Mouse (Mus musculus) testis, postnatal 10 days (tissue): ENCODE data around the gene Sult5a1.
"Not testable (repeated sequence)": the region's sequence is repeated elsewhere in the genome, so short reads cannot be mapped to it uniquely, and the experiment has no call there.

ENCODE experiments used
- DNase-seq: peaks from one replicate; pipeline ENCODE4 v3.0.0; 2021; ENCODE audit warnings: low spot score

Sult5a1 gene

DNA sequence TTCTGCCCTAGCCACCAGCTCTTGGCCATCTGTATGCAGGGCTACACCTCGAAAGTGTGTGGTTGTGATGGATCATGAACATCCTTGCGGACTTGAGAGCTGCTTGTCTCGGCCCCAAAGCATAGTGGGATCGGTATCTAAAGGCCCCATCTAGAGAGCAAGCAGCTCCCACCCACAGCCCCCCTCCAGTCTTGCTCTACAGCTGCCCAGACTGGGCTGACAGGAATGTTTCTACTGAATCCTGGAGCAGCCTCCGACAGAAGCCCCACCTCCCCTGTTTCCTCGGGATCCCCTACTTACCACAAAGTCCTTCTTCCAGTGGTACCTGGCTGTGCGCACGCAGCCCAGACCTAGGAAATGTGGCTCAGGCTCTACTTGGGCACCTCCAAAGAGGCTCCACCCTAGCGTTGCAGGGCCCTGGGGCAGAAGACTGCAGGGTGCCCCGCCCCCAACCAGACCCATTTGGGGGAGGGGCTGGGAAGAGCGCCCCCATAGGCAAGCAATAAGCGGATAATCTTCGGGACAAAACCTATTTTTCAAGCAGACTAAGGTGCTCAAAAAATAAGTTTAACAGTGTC is at the start of gene Sult5a1:
Sult5a1 (minus strand) TSS at position 428 of the 578 bp plus-strand sequence.
- no peak for DNase-seq

DNA sequence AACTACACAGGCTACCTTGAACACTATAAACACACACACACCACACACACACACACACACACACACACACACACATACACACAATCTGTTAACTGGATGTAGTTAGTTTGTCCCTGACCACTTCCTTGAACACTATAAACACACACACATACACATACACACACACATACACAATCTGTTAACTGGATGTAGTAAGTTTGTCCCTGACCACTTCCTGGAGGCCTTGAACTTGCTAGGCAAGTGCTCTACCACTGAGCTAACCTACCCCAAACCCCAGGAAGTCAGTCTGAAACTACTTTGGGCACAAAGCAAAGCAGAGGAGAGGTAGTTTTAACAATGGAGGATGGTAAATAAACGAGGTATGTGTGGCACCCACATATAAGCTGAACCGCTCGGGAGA is 45.5 kb upstream of the Sult5a1 start:
- DNase-seq = no peak

DNA sequence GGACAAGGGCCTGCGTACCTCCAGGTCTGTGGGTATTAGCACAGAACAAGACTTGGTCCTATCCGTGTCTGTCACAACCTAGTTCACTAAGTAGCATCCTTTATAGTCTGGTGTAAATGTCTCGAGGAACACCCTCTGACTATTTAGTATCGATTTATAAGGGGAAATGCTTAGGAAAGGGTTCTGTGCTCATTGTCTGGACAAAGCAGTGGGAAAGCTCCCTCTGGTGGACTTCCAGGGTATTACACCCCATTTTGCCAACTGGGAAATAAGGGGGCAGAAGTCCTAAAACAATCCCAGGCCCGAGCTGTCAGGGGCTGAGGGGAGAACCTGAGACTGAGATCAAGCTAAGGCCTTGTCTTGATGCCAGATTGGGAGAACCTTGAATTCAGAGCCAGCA is 44.2 kb upstream of the Sult5a1 start:
- DNase-seq = peak; percentile 87

DNA sequence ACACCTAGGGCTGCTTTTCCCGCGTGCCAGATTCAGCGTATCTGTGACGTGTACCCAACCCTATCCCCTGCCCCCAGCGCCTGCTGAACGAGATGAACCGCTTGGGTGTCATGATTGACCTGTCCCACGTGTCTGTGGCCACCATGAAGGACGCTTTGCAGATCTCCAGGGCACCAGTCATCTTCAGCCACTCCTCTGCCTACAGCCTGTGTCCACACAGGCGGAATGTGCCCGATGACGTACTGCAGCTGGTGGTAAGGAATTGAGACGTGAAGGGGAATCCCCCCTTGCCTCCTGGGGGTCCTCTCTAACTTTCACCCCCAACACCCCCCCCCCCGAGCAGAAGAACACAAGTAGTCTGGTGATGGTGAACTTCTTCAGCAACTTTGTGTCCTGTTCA is 41.7 kb upstream of the Sult5a1 start:
- DNase-seq = no peak

DNA sequence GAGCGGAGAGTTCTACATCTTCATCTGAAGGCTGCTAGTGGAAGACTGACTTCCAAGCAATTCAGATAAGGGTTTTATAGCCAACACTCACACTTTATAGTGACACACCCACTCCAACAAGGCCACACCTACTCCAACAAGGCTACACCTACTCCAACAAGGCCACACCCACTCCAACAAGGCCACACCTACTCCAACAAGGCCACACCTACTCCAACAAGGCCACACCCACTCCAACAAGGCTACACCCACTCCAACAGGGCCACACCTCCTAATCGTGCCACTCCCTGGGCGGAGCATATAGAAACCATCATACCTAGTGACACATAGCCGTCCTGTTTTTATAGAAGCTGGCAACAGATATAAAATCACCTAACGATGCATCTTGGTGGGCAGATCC is 38.9 kb upstream of the Sult5a1 start:
- DNase-seq = not testable (repeated sequence)

DNA sequence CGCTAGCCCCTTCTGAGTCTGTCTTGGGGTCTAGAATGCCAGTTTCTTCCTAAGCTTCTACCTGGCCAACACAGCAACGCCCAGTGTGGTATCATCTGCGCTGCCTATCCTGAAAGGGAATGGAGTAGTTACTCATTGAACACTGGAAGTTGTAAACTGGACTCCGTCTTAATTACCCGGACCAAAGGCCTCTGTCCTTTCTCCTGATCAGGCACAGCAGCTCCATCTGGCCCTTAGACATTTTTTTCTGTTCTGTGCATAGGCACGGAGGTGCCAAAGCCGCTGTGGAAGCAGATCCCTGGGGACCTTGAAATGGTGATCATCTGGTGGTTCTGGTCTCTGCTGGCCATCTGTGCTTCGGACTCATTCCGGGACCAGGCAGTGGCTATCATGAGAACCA is 35.7 kb upstream of the Sult5a1 start:
- no peak for DNase-seq

DNA sequence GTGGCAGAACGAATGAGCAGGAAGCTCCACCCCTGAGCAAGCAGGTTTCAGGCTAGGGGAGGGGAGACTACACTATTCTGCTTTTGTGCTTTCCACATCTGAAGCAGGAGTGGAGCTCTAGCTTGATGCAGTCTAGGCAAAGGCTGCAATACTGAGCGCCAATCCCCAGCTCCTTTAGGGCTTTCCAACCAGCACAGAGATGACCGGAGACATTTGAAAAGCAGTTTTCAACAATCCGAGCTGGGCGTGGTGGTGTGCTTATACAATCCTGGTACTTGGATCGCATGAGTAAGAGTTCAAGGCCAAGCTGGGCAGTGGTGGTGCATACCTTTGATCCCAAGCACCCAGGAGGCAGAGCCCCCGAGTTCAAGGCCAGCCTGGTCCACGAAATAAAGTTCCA is 33.8 kb upstream of the Sult5a1 start:
- DNase-seq = no peak

DNA sequence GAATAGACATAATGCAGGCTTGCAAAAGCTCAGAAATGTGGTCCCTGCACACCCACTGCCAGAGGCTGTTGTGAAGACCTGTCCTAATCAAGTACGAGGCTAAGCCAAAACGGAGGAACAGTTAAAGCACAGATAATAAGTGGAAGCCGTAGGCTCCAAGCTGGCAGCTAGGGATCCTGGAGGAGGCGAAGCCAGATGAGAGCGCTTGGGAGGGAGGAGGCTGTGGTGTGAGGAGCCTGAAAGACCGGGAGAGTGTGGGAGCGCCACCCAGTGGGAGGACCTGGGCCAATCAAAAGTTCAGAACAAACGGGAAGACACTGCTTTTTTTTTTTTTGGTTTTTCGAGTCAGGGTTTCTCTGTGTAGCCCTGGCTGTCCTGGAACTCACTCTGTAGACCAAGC is 32.6 kb upstream of the Sult5a1 start:
- peak; percentile 92 for DNase-seq

DNA sequence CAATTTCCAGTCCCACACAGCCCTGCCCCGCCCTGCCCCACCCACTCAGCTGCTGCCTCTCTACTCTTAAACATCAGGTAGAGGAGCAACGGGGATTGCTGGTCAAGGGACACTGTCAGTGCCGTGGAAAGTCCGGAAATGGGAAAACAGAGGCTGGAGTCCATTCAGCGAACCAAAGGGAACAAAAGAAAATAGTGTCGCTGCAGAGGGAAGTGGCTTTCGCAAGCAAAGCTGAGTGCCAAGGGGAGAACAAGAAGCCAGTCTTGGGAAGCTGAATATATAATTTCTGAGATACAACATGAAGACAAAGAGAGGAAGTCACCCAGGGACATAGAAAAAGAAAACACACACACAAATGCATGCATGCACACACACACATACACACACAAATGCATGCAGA is 30.7 kb upstream of the Sult5a1 start:
- DNase-seq = no peak

DNA sequence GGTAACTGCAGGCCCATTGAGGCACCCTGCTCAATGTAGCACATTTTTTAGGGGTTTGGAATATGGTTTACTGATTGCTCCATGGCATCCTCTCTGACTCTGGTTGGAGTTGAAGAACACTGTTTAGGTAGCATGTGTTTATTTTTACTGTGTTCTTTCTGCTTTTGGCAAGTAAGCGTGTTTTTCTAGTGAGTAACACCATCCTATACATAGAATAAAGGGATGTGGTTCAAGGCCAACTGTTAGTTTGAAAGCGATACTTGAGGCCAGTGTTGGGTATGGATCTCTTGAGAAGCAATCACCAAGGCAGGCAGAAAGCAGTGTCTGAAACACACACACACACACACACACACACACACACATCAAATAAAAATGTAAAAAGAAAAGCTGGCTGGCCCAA is 29.9 kb upstream of the Sult5a1 start:
- DNase-seq = no peak

DNA sequence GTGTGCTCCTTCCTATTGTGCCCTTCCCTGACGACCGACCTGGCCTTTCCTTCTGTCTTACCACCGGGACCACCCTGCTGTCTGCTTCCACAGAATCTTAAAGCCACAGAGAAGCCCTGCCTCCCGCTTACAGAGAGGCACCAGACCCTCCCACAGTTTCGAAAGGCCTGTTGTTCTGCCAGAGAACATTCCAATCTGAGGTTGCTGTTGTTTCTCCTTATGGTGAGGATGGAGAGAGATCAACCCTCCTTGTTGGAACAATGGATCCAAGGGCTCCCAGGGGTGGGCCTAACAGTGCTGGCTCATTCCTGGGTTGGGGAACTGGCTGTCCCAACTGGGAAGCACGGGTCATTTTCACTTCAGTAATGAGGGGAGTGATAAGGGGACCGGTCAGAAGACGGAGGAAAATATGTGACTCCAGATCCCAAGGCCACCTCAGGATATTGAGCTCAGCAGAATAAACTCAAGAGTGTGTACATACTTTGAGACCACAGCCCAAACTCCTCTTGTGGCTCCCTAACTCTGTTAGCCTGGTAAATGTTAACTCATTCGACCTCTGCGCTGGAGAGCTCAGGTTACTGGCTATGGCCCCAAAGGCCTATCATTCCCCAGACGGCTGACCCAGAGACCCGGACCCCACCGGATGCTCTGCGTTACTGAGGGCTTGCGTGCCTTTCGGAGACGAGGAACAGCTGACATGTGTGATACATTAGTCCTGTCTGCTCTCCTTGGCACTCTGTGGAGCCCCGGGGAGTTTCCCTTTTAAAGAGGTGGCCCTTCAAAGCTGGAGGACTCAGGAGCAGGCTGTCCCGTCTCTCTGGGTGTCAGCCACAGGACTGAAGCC is 27.7 kb upstream of the Sult5a1 start, which contains the start of gene Dpep1:
Dpep1 (plus strand) TSS at position 677 of the 844 bp plus-strand sequence.
- peak; percentile 58 for DNase-seq

DNA sequence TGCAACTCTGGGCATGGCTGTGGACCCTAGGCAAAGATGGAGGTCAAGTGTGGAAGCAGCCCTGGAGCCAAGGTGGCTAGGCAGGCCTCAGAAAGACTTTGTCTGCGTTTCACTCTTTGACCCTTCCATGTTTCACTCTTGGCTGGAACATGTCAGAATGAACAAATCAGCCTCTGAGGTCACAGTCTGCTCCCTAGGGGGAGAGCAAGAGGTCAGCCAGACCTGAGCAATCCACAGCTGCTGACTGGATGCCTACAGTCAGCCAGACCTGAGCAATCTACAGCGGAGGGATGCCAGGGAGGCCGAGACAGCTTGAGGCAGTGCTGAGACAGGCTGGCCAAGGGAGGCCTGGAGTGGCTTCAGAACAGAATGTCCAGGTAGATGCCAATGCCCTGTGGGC is 23.3 kb upstream of the Sult5a1 start:
- DNase-seq = peak; percentile 73

DNA sequence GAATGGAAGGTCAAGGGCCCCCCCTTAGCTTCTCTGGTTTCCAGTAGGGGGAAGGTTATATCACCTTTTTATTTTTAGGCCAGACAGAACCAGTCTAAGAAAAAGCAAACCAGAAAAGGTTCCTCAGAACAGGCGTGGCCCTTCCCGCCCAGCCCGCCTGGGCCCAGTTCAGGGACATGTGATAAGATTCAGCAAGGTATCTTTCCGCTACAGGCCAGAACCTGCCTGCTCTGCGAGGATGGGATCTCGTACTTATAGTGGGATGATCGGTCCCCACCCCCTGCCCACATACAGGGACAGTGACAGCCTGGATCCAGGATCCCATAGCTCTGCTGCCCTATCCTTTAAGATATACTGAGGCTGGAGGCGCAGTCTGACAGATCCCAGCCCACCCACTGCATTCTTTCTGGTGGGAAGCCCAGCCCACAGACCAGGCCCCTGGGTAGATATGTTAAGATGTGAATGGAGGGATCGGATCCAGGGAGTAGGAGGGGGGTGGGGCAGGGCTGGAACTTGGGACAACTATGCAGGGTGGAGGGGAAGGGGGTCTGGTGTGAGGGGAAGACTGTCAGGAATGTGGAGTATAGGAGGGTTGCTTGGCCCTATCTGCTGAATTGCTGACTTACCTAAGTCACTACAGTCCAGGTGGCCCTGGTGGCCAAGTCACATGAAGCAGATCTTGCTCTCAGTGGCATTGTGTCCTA is 1.9 kb downstream of the Sult5a1 start:
- no peak for DNase-seq

DNA sequence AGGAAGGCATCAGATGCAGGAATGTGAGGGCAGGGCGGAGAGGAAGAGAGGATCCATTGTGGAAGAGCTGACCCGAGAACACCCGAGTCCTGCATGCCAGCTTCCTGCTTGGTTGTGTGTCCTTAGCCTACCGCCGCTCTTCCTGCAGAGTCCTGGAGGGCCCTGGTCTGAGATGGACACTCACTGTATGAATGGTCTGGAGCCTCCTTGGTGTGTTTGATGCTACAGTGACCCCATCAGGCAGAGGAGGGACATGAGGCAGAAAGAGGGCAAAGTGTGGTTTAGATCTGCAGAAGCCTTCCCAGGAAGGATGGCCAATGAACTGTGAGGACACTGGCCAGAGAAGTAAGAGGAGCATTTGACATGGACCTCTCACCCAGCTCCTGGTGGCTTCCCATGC is 2.9 kb downstream of the Sult5a1 start:
- no peak for DNase-seq

DNA sequence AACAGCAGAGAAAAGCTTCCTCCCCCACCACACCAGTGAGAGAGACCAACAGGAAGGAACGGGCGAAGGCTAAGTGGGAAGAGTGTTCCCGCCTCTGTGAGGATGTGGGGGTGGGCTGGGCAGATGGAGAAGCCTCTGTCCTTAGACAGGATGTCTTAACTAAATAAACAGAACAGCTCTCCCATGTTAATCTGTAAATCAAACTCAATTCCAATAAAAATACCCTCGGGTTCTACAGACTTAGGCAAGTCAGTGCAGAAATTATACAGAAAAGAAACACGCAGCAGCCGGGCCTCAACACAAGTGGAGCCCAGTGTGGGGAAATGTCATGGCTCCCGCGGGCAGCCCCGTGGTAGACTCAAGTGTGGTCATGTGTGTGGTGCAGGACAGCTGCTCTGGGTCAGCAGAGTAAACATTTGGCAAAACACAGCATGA is 7.4 kb downstream of the Sult5a1 start:
- no peak for DNase-seq

DNA sequence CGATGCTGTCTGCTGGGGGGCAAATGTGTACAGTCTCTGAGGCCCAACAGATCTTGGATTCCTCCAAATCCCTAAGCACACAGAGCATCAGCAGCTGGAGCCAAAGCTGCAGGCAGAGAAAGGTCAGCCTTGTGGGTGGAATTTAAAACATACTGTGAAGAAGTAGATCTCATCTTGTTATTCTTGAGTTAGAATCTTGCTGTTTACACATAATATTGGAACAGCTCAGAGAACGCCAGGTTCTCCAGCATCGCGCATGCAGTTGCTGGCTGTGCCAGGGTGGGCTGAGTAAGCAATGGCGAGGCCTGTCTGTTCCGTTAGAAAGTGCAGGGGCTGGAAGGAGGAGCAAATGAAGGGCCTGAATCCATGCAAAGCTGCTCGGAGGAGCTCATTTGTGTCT is 11.7 kb downstream of the Sult5a1 start:
- no peak for DNase-seq

DNA sequence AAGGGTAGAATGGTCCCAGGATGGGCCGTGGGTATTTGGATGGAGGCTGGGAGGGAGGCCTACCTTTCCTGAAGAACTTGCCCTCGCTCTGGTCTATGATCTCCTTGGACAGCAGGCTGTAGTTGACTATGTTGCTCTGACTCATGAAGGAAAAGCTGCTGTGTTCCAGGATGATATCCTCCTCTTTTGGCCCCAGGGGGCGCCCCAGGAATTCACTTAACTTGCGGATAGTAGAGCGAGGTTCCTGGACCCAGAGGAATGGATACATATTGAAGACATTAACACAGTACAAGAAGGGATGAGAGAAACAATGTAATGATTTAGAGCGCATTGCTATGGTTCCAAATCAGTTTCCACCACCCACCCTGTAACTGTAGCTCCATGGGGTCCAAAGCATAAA is 12.8 kb downstream of the Sult5a1 start:
- DNase-seq = peak; percentile 77

DNA sequence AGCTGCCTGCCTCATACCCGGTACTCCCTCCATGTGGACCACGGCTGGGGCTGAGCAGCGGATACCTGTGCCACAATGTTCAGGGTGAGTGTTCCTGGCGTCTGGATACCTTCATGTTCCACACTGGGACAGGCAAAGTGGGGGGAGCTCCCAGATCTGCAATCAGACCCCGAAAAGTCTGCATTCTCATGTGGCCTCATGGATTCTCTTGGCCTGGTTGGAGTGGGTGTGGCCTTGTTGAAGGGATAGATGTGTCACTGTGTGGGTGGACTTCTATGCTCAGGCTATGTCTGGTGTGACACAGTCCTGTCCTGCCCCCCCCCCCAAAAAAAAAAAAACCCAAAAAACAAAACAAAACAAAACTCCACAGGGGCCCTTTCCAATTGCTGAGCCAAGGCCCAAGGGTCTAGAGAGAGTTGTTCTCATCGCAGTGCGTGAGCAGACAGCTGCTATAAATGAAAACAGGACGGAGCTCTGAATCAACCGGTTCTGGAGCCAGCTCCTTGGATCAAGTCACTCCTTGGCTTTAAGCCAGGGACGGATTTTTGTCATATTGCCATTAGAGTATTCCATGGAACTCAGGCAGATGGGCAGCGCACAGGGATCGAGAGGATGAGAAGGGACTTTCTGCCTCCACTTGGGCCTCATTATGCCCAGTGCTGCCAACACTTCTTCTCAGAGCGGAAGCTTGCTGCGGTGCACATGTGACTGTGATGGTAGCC is 16.2 kb downstream of the Sult5a1 start:
- DNase-seq = peak; percentile 79

DNA sequence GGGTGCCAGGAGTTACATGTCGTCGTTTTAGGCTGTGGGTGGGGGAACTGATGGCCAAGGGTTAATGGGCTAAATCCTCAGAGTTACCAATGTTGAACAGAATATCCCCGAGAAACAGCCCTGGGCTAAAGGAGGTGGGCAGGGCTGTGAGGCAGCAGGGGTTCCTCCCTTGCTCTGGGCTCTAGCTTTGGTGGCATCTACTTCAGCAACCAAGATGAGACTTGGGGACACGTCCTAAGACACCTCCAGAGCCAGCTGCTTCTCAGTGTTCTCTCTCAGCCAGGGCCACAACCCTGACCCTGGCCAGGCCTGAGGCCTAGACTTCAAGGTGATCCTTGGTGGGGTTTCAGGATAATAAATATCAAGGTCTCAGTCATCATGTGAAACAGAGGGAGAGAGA is 19.4 kb downstream of the Sult5a1 start:
- DNase-seq = no peak

DNA sequence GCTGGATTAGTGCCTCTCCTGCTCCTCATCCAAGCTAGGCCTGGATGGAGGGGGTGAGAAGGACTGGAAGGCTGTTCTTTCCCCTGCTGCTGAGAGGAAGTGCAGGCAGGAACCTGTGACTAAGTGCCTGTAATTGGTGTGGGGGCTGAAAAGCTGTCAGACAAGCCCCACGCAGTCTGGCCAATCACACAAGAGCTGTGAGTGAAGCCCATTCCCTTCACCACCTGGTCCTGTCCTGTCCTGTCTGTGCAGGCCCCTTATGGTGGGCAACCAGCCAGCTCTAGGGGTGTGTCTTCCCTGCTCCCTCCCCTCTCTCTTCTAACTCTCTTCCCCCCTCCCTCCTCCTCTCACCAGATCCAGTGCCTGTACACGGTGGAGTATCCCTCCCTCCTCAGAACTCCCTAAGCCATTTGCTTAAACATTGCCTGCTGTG is 20.5 kb downstream of the Sult5a1 start:
- peak; percentile 80 for DNase-seq

DNA sequence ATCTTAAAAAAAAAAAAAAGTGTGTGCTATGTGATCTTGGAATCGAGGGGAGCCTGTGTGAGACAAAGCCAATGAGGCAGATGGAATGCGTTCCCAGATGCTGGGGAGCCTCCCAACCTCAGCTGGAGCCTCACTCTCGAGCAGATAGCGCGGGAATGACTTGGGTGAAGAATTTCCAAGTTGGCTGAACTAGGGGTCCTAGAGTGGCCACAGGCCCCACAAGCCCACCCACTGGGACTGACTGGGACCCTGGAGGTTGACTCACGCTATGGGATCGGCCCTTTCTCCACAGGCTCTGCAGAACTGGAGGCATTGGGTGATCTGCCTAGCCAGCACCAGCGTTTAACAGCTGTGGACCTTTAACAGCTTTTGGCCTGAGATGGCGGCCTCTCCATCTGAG is 21.8 kb downstream of the Sult5a1 start:
- DNase-seq = no peak

DNA sequence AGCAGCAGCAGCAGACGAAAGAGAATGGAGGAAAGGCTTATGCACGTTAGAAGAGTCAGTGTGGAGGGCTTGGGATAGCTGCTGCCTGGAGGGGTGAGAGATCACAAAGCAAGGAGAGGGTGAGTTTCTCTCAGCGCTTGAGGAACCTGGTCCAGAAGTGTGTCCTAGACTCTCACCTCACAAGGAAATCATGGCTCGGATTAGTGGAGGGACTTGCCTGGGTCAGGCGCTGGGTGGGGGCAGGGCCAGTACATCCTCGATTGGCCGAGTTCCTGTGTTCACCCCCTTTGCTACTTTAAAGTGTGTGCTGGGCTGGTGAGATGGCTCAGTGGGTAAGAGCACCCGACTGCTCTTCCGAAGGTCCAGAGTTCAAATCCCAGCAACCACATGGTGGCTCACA is 22.3 kb downstream of the Sult5a1 start:
- DNase-seq = no peak
